Mouse (Mus musculus) embryonic facial prominence, embryonic 10.5 days (tissue): ENCODE data around the gene Camk2d. TPM values are rescaled to one million over a fixed set of nuclear protein-coding genes. Genes with fewer than 3 reads are reported as not detected.

Experiments used
- DNase-seq: peaks from one replicate; pipeline ENCODE4 v3.0.0-alpha.2; 2017; ENCODE audit warnings: low spot score
- H3K27ac ChIP-seq: fragments of 300-500 bp; sonication (generic); replicated peaks from 2 replicates; pipeline ENCODE4 v1.5.1; 2016; ENCODE audit warnings: mild to moderate bottlenecking
- H3K27me3 ChIP-seq: fragments of 300-500 bp; sonication (generic); replicated peaks from 2 replicates; pipeline ENCODE4 v1.6.1; 2016; ENCODE audit warnings: low read depth, mild to moderate bottlenecking; ENCODE audit not compliant: poor library complexity, severe bottlenecking
- H3K36me3 ChIP-seq: fragments of 300-500 bp; sonication (generic); replicated peaks from 2 replicates; pipeline ENCODE4 v1.6.1; 2016; ENCODE audit warnings: mild to moderate bottlenecking, moderate library complexity
- H3K4me1 ChIP-seq: fragments of 300-500 bp; sonication (generic); 2 replicates; pipeline ENCODE4 v1.6.1; 2016
- H3K4me3 ChIP-seq: fragments of 300-500 bp; sonication (generic); 2 replicates; pipeline ENCODE4 v1.5.1; 2016; ENCODE audit warnings: mild to moderate bottlenecking, moderate library complexity
- H3K9me3 ChIP-seq: fragments of 300-500 bp; sonication (generic); 2 replicates; pipeline ENCODE4 v1.6.1; 2016; ENCODE audit warnings: mild to moderate bottlenecking
- WGBS: fragments of 180-500 bp; shearing (Covaris S2); methylation state at CpG from one replicate; pipeline ENCODE4 v1.1.7; 2016; 5-methylcytosine and 5-hydroxymethylcytosine counted together
- polyA plus RNA-seq: library from polyadenylated mRNA; unstranded; fragments of >200 nt; fragmentation: Nextera tagmentation; extraction: Ambion mirVana; gene quantifications from 2 replicates; pipeline ENCODE4 v1.2.1, GENCODE M21; 2016

The Camk2d gene
- polyA plus RNA-seq, 1 experiment from 2014 or later: 13.7 TPM

DNA sequence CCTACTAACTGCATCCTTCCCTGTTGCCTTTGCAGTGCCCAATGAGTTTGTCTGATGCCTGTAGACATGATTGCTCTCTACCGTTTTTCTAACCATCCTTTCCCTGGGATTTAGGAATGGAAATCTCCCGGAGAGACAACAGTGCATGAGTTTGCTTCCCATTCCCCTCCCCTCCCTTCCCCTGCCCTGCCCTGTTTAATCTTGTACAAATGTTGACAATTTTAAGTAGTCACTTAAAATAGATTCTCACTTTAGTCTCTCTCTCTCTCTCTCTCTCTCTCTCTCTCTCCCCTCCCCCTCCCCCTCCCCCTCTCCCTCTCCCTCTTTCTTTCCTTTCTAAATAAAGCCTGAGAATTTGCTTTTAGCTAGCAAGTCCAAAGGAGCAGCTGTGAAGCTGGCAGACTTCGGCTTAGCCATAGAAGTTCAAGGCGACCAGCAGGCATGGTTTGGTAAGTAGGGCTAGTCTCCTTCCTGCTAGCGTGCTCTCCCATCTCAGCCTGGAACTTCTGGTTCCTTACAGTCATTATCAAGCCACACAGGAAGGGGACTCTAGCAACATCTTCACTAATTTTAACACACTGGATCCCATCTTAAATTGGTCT, 184.0 kb downstream of the Camk2d start:
- H3K9me3 ChIP-seq: no peaks in the 10 kb centered on the region
- no peaks in the 10 kb centered on the region for H3K4me1 ChIP-seq
- WGBS: 80% methylated on average over 5 of the region's 5 CpGs

DNA sequence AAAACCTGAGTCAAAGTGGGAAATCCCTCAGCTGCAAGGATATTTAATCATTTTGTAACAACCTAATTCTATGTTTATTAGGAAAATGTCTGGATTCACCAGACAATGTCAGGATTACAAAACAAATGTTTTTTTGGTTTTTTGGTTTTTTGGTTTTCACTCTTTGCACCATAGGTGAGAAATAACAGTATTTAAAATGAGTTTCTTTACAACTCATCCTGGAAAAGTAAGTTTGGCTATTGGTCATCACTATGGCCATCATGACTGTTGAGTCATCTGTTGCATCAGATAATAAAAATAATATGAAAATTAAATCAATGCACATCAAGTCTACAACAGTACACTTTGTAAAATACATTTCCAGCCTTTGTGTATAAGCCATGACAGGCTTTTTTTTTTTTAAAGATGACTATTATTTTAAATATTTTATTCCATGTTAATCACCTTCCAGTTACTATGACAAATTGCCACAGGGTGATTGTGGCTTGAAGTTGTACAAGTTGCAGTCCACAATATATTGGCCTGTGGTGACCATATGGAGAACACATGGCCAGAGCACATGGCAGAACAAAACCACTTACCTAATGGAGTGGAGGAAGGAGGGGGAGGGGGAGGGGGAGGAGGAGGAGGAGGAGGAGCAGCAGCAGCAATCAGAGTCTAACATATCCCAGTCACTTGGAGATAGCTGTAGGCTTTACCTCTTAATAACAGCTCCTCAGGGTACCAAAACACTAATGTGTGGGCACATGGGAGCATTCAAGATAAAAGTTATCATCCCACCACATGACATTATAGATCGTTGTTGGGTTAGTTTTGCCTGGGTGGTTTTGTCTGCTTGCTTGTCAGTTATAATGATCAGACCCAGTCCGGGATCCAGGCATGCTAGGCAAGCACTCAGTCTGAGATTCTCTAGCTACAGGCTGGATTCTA, 197.2 kb downstream of the Camk2d start:
- H3K9me3 ChIP-seq: no peaks in the 10 kb centered on the region
- peak; percentile 11 for DNase-seq
- no peaks in the 10 kb centered on the region for H3K27me3 ChIP-seq
- no peak overlapping the region for H3K4me3 ChIP-seq
- no peaks in the 10 kb centered on the region for H3K4me1 ChIP-seq
- no peak overlapping the region for H3K27ac ChIP-seq
- 86% methylated on average over 2 of the region's 2 CpGs for WGBS
- H3K36me3 ChIP-seq: 0 out of 2 replicates have a peak, but pooled peaks cover 3% of the 10 kb centered on the region

More for the DNA sequence above, 184.0 kb downstream of the Camk2d start:
- H3K36me3 ChIP-seq: no peaks in the 10 kb centered on the region
- no peak for DNase-seq
- H3K27ac ChIP-seq: no peak overlapping the region
- H3K4me3 ChIP-seq: no peak overlapping the region
- no peaks in the 10 kb centered on the region for H3K27me3 ChIP-seq

GRCm38 (mm10) chr3:126795904-126796303, 199.8 kb downstream of the Camk2d start:
- no peak for DNase-seq
- H3K36me3 ChIP-seq: 0 out of 2 replicates have a peak, but pooled peaks cover 3% of the 10 kb centered on the region
- H3K27me3 ChIP-seq: no peaks in the 10 kb centered on the region
- no peak overlapping the region for H3K27ac ChIP-seq
- H3K4me1 ChIP-seq: no peaks in the 10 kb centered on the region
- H3K9me3 ChIP-seq: no peaks in the 10 kb centered on the region
- WGBS: 91% methylated on average over 3 of the region's 3 CpGs
- no peak overlapping the region for H3K4me3 ChIP-seq

- Histone ChIP-seq H3K4me3 (no peak overlapping the region), H3K27ac (no peak overlapping the region), H3K9me3 (no peaks in the 10 kb centered on the region), H3K36me3 (0 out of 2 replicates have a peak, but pooled peaks cover 3% of the 10 kb centered on the region), H3K4me1 (no peaks in the 10 kb centered on the region), H3K27me3 (no peaks in the 10 kb centered on the region)
- no peak for DNase-seq
- WGBS: 91% methylated on average over 3 of the region's 3 CpGs
Observed at GRCm38 (mm10) chr3:126797025-126797424, 200.9 kb downstream of the Camk2d start.

GRCm38 (mm10) chr3:126797810-126798209, 201.7 kb downstream of the Camk2d start:
- Histone ChIP-seq H3K9me3 (no peaks in the 10 kb centered on the region), H3K27ac (no peak overlapping the region), H3K36me3 (0 out of 2 replicates have a peak, but pooled peaks cover 3% of the 10 kb centered on the region), H3K4me3 (no peak overlapping the region), H3K27me3 (no peaks in the 10 kb centered on the region), H3K4me1 (no peaks in the 10 kb centered on the region)
- WGBS: 94% methylated on average over 3 of the region's 3 CpGs
- DNase-seq: no peak

DNA sequence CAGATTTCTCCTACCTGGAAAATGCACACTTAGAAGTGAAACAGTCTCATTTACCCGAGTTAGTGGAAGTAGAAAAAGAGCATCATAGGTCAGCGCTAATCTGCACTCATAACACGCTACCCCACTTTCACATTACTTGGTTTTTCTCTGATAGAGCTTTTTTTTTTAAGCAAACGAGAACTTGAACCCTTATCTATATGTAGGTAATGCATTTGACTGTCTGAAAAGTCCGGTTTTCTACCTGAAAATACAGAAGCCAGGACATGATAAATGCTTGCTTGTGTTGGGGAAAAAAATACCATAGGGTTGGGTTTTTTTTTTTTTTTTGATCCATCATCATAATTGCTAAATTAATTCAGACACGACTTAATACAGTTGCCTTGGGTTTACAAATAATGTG, 206.9 kb downstream of the Camk2d start:
- H3K9me3 ChIP-seq: no peaks in the 10 kb centered on the region
- 0 out of 2 replicates have a peak, but pooled peaks cover 2% of the 10 kb centered on the region for H3K36me3 ChIP-seq
- 90% methylated on average over 6 of the region's 6 CpGs for WGBS
- no peak overlapping the region for H3K4me3 ChIP-seq
- no peak for DNase-seq
- H3K27ac ChIP-seq: no peak overlapping the region
- no peaks in the 10 kb centered on the region for H3K27me3 ChIP-seq
- no peaks in the 10 kb centered on the region for H3K4me1 ChIP-seq

DNA sequence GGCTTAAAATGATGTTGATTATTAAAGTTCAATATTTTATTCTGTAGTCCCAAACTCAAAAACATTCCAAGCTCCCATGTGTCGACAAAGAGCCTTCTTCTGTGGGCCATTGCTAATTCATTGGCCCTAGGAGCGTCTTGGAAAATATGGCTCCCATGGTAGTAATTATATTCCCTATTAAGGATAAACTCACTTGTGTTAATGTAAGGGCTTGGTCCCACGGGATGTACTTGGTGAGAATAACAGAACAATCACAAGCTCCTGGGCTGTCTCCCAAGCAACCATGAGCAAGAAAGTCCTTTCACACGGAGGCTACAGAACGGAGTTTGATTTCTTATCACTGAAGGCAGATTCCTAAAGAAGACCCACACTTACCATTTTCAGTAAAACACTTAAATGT, 208.9 kb downstream of the Camk2d start:
- 90% methylated on average over 5 of the region's 5 CpGs for WGBS
- Histone ChIP-seq H3K9me3 (no peaks in the 10 kb centered on the region), H3K4me1 (no peaks in the 10 kb centered on the region), H3K36me3 (no peaks in the 10 kb centered on the region), H3K4me3 (no peak overlapping the region), H3K27me3 (no peaks in the 10 kb centered on the region), H3K27ac (no peak overlapping the region)
- no peak for DNase-seq

- H3K27me3 ChIP-seq: no peaks in the 10 kb centered on the region
- no peaks in the 10 kb centered on the region for H3K9me3 ChIP-seq
- DNase-seq: no peak
- H3K4me1 ChIP-seq: no peaks in the 10 kb centered on the region
- H3K4me3 ChIP-seq: no peak overlapping the region
- WGBS: 78% methylated on average over 4 of the region's 4 CpGs
- no peaks in the 10 kb centered on the region for H3K36me3 ChIP-seq
- no peak overlapping the region for H3K27ac ChIP-seq
Observed at GRCm38 (mm10) chr3:126806145-126806544, 210.0 kb downstream of the Camk2d start.

GRCm38 (mm10) chr3:126809915-126810314, 213.8 kb downstream of the Camk2d start:
- DNase-seq: no peak
- no peaks in the 10 kb centered on the region for H3K27me3 ChIP-seq
- H3K36me3 ChIP-seq: no peaks in the 10 kb centered on the region
- no peaks in the 10 kb centered on the region for H3K9me3 ChIP-seq
- H3K27ac ChIP-seq: no peak overlapping the region
- 78% methylated on average over 3 of the region's 3 CpGs for WGBS
- H3K4me3 ChIP-seq: no peak overlapping the region
- no peaks in the 10 kb centered on the region for H3K4me1 ChIP-seq

DNA sequence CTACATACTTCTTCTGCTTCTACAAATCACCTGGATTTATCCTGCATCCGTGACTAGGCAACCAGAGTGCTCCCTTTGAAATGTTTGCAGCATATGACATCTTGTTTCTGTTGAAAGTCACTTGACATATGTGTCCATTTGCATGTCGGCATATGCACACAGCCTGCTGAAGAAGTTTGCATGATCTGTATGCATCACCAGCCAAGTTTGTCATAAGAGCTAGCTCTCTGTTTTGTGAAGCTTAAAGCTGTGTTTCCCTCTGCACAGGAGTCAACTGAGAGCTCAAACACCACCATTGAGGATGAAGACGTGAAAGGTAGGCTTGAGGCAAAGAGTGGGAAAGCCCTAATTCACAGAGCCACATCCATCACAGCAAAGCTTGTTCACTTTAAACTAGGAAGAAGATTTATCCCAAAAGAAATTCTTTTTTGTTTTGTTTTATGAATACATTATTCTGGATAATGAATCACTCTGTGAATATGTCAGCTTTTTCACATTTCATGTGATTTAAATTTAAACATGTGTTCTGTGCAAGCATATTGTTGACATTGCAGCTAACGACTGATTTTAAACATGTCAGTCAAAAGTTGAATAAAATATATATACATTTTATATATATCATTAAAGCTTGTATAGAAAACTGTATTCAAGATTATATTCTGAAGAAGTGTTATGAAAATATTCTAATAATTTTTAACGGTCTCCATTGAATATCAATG, 214.4 kb downstream of the Camk2d start:
- Histone ChIP-seq H3K27ac (no peak overlapping the region), H3K27me3 (no peaks in the 10 kb centered on the region), H3K36me3 (no peaks in the 10 kb centered on the region), H3K4me1 (no peaks in the 10 kb centered on the region), H3K4me3 (no peak overlapping the region), H3K9me3 (no peaks in the 10 kb centered on the region)
- WGBS: 90% methylated on average over 5 of the region's 5 CpGs
- DNase-seq: no peak

DNA sequence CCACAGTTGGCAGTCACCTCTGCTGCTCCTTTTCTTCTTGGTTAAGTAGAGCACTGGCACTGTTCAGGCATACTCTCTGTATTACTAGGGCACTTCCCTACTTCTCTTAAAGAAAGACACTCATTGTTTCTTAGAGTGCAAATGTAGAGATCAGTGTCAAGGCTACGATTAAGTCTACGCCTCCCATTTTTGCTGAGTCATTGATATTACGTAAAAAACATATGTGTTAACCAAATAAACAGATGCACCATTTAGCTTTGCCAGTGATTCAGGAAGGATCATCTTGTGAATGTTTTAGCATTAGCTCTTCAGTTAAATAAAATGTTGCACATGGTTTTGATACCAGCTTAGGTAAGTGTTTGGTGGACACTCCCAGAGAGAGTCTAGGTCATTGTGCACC, 215.5 kb downstream of the Camk2d start:
- Histone ChIP-seq H3K4me3 (no peak overlapping the region), H3K9me3 (no peaks in the 10 kb centered on the region), H3K27ac (no peak overlapping the region), H3K36me3 (no peaks in the 10 kb centered on the region), H3K4me1 (no peaks in the 10 kb centered on the region), H3K27me3 (no peaks in the 10 kb centered on the region)
- 93% methylated on average over 3 of the region's 3 CpGs for WGBS
- DNase-seq: no peak

DNA sequence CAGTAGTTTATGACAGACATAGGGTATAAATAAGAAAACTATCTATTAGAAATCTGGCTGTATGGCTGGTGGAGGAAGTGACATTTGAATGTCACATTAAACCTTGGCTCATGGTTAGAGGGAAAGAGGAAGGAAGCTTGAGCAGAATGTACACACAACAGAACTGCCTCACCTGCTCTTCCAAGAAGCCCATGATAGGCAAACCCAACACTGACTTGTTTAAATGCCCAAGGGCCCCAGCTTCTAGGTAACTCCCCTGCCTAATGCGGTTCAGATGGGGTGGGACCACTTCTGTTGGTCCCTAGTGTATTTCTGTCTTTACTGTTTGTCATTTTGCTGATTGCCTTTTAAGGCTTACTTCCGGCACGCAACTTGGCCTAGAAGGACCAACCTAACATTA, 226.3 kb downstream of the Camk2d start:
- Histone ChIP-seq H3K27ac (no peak overlapping the region), H3K4me1 (peaks cover 4% of the 10 kb centered on the region; the same call in 1 of the 2 replicates), H3K4me3 (no peak overlapping the region), H3K36me3 (no peaks in the 10 kb centered on the region), H3K27me3 (no peaks in the 10 kb centered on the region), H3K9me3 (no peaks in the 10 kb centered on the region)
- no peak for DNase-seq
- WGBS: 91% methylated on average over 3 of the region's 3 CpGs
